Mouse (Mus musculus): ENCODE data around the gene Maml2.

Gene Maml2

GRCm38 (mm10) chr9:13310236-13310635 is 12.5 kb downstream of the Maml2 start:
- no peak for DNase-seq (ENCODE audit: low spot score)

GRCm38 (mm10) chr9:13311094-13311493 is 13.3 kb downstream of the Maml2 start:
- DNase-seq (ENCODE audit: low spot score), result no peak

- DNase-seq (ENCODE audit: low spot score), result no peak
These were observed 16.2 kb downstream of the Maml2 start for GRCm38 (mm10) chr9:13313923-13314322.

GRCm38 (mm10) chr9:13314577-13315004 is 16.8 kb downstream of the Maml2 start:
- DNase-seq (ENCODE audit: low spot score), result no peak

- DNase-seq (ENCODE audit: low spot score), result no peak
These were observed 17.6 kb downstream of the Maml2 start for GRCm38 (mm10) chr9:13315393-13315792.

- no peak for DNase-seq (ENCODE audit: low spot score)
These were observed 21.8 kb downstream of the Maml2 start for GRCm38 (mm10) chr9:13319566-13319965.

- no peak for DNase-seq (ENCODE audit: low spot score)
These were observed 23.1 kb downstream of the Maml2 start for GRCm38 (mm10) chr9:13320800-13321364.

GRCm38 (mm10) chr9:13323074-13323473 is 25.3 kb downstream of the Maml2 start:
- no peak for DNase-seq (ENCODE audit: low spot score)

GRCm38 (mm10) chr9:13323612-13324011 is 25.9 kb downstream of the Maml2 start:
- DNase-seq (ENCODE audit: low spot score), result no peak

GRCm38 (mm10) chr9:13414230-13414766 is 116.5 kb downstream of the Maml2 start:
- DNase-seq (ENCODE audit: low spot score), result no peak

- DNase-seq (ENCODE audit: low spot score), result no peak
These were observed 127.5 kb downstream of the Maml2 start for GRCm38 (mm10) chr9:13425031-13425940.

GRCm38 (mm10) chr9:13429477-13430125 is 131.8 kb downstream of the Maml2 start:
- DNase-seq (ENCODE audit: low spot score), result no peak

- DNase-seq (ENCODE audit: low spot score), result no peak
These were observed 132.5 kb downstream of the Maml2 start for GRCm38 (mm10) chr9:13430302-13430701.

- no peak for DNase-seq (ENCODE audit: low spot score)
These were observed 133.0 kb downstream of the Maml2 start for GRCm38 (mm10) chr9:13430744-13431143.

GRCm38 (mm10) chr9:13431646-13432045 is 133.9 kb downstream of the Maml2 start:
- no peak for DNase-seq (ENCODE audit: low spot score)

GRCm38 (mm10) chr9:13433501-13434090 is 135.8 kb downstream of the Maml2 start:
- no peak for DNase-seq (ENCODE audit: low spot score)

GRCm38 (mm10) chr9:13440911-13441310 is 143.2 kb downstream of the Maml2 start:
- no peak for DNase-seq (ENCODE audit: low spot score)

- no peak for DNase-seq (ENCODE audit: low spot score)
These were observed 144.4 kb downstream of the Maml2 start for GRCm38 (mm10) chr9:13442012-13442735.

GRCm38 (mm10) chr9:13443484-13444211 is 145.9 kb downstream of the Maml2 start:
- no peak for DNase-seq (ENCODE audit: low spot score)

- no peak for DNase-seq (ENCODE audit: low spot score)
These were observed 148.5 kb downstream of the Maml2 start for GRCm38 (mm10) chr9:13446236-13446635.

Measured in spleen, adult 12 weeks (tissue).